8 mouse cellular contexts compared by ENCODE assay signal in genomic region chr12:22745067-22745466, GRCm38 (mm10).
A peak's percentile ranks its signal among the peaks of the same experiment; 100 is the strongest.
DNase-seq lines count a peak whose midpoint lies in the region; ATAC-seq and TF ChIP-seq lines count a peak whose summit lies in the region.
"Not testable (repeated sequence)": the region's sequence is repeated elsewhere in the genome, so short reads cannot be mapped to it uniquely, and the experiment has no call there.

No protein-coding gene starts in this region.

- H3K4me3 ChIP-seq in embryonic facial prominence, embryonic 13.5 days, result peak overlapping the region; percentile 38
- peak overlapping the region; percentile 31 for H3K4me3 ChIP-seq in heart, embryonic 11.5 days (ENCODE audit: low read depth, low read length)
- peak overlapping the region; percentile 14; the same call in 1 of the 2 replicates for H3K4me3 ChIP-seq in hindbrain, postnatal 0 days (ENCODE audit: low read length)
- peak overlapping the region; percentile 5; the same call in 1 of the 2 replicates for H3K4me3 ChIP-seq in lung, postnatal 0 days (ENCODE audit: low read depth, low read length)
- H3K4me3 ChIP-seq in neural tube, embryonic 15.5 days (replicated peaks), result peak overlapping the region; percentile 29

- not testable (repeated sequence) for H3K9ac ChIP-seq in embryonic facial prominence, embryonic 13.5 days; heart, embryonic 11.5 days (ENCODE audit: low read depth, low read length); hindbrain, postnatal 0 days (replicated peaks; ENCODE audit: low read length); lung, postnatal 0 days (replicated peaks; ENCODE audit: low read depth); neural tube, embryonic 15.5 days (replicated peaks)

- peak; percentile 10 for DNase-seq in R1 (ENCODE audit: low read depth, low spot score)
- DNase-seq in hindbrain, postnatal 0 days (ENCODE audit: low spot score); lung, postnatal 0 days (ENCODE audit: low spot score): not testable (repeated sequence)
- DNase-seq in left cerebral cortex, postnatal 36 days (ENCODE audit: low spot score in 2 of 2), result peak; percentile 3 to 12
- peak; percentile 27 for DNase-seq in testis, postnatal 14 days (ENCODE audit: low spot score)

- not testable (repeated sequence) for ATAC-seq in embryonic facial prominence, embryonic 13.5 days (ENCODE audit: insufficient number of reproducible peaks, insufficient read depth, low FRiP score, low TSS enrichment, low read depth); heart, embryonic 11.5 days (replicated peaks; ENCODE audit: insufficient number of reproducible peaks, low FRiP score, low TSS enrichment); hindbrain, postnatal 0 days; lung, postnatal 0 days; neural tube, embryonic 15.5 days (ENCODE audit: low FRiP score)

- WGBS in embryonic facial prominence, embryonic 13.5 days, result 13% methylated on average over 34 of the region's 43 CpGs
- WGBS in heart, embryonic 11.5 days (ENCODE audit: insufficient replicate concordance), result 3% methylated on average over 18 of the region's 43 CpGs
- WGBS in hindbrain, postnatal 0 days, result 13% methylated on average over 27 of the region's 43 CpGs
- WGBS in lung, postnatal 0 days, result 10% methylated on average over 20 of the region's 43 CpGs
- WGBS in neural tube, embryonic 15.5 days, result 9% methylated on average over 36 of the region's 43 CpGs

- intact Hi-C loops in left cerebral cortex, postnatal 36 days (cut with DNase I), result not testable (repeated sequence)

- TF ChIP-seq EP300 in lung, postnatal 0 days (IDR thresholded peaks at IDR 0.05), result not testable (repeated sequence)

- not testable (repeated sequence) for H3K4me1 ChIP-seq in embryonic facial prominence, embryonic 13.5 days; heart, embryonic 11.5 days (ENCODE audit: control insufficient read depth, insufficient read depth, low read length); hindbrain, postnatal 0 days (ENCODE audit: insufficient read depth, low read length); lung, postnatal 0 days (ENCODE audit: insufficient read depth, low read depth, low read length); neural tube, embryonic 15.5 days

- not testable (repeated sequence) for H3K27ac ChIP-seq in embryonic facial prominence, embryonic 13.5 days; heart, embryonic 11.5 days (ENCODE audit: low read depth, low read length); hindbrain, postnatal 0 days; lung, postnatal 0 days (ENCODE audit: low read length); neural tube, embryonic 15.5 days (replicated peaks)

- not testable (repeated sequence) for H3K9me3 ChIP-seq in embryonic facial prominence, embryonic 13.5 days; heart, embryonic 11.5 days (replicated peaks; ENCODE audit: control insufficient read depth, low read length); hindbrain, postnatal 0 days (ENCODE audit: low read length); lung, postnatal 0 days (ENCODE audit: low read length); neural tube, embryonic 15.5 days (replicated peaks)

- not testable (repeated sequence) for H3K36me3 ChIP-seq in embryonic facial prominence, embryonic 13.5 days; heart, embryonic 11.5 days (ENCODE audit: control insufficient read depth, insufficient read depth, low read length); hindbrain, postnatal 0 days (ENCODE audit: insufficient read depth, low read length); lung, postnatal 0 days (ENCODE audit: insufficient read depth, low read length); neural tube, embryonic 15.5 days

- H3K27me3 ChIP-seq in embryonic facial prominence, embryonic 13.5 days; heart, embryonic 11.5 days (ENCODE audit: control insufficient read depth, insufficient read depth, low read length); hindbrain, postnatal 0 days (ENCODE audit: insufficient read depth, low read length); lung, postnatal 0 days (replicated peaks; ENCODE audit: insufficient read depth, low read length); neural tube, embryonic 15.5 days (replicated peaks): not testable (repeated sequence)

- peak overlapping the region; percentile 49 for H3K4me2 ChIP-seq in embryonic facial prominence, embryonic 13.5 days
- peak overlapping the region; percentile 39 for H3K4me2 ChIP-seq in heart, embryonic 11.5 days
- H3K4me2 ChIP-seq in hindbrain, postnatal 0 days (ENCODE audit: low read depth, low read length), result not testable (repeated sequence)
- peak overlapping the region; percentile 28; the same call in 1 of the 2 replicates for H3K4me2 ChIP-seq in lung, postnatal 0 days (replicated peaks; ENCODE audit: low read depth, low read length)
- H3K4me2 ChIP-seq in neural tube, embryonic 15.5 days, result peak overlapping the region; percentile 36

- TF ChIP-seq CTCF in hindbrain, postnatal 0 days (IDR thresholded peaks at IDR 0.05; ENCODE audit: low read depth); lung, postnatal 0 days (IDR thresholded peaks at IDR 0.05): not testable (repeated sequence)
